Mouse (Mus musculus) embryonic facial prominence, embryonic 12.5 days (tissue): ENCODE measurements around the gene Mmp20. TPM values are rescaled to one million over a fixed set of nuclear protein-coding genes. Genes with fewer than 3 reads are reported as not detected.

Experiments
- ATAC-seq: fragments of 200-750 bp; cut with Nextera tagmentation; 2 replicates; pipeline ENCODE4 v1.8.0; 2017; ENCODE audit not compliant: insufficient number of reproducible peaks, insufficient read depth, low FRiP score, low TSS enrichment
- H3K27ac ChIP-seq: fragments of 300-500 bp; sonication (generic); 2 replicates; pipeline ENCODE4 v1.5.1; 2016; ENCODE audit warnings: mild to moderate bottlenecking
- H3K27me3 ChIP-seq: fragments of 300-500 bp; sonication (generic); 2 replicates; pipeline ENCODE4 v1.6.1; 2016; ENCODE audit warnings: mild to moderate bottlenecking, moderate library complexity
- H3K36me3 ChIP-seq: fragments of 300-500 bp; sonication (generic); 2 replicates; pipeline ENCODE4 v1.6.1; 2016; ENCODE audit warnings: mild to moderate bottlenecking
- H3K4me1 ChIP-seq: fragments of 300-500 bp; sonication (generic); 2 replicates; pipeline ENCODE4 v1.6.1; 2016
- H3K4me2 ChIP-seq: fragments of 300-500 bp; sonication (generic); replicated peaks from 2 replicates; pipeline ENCODE4 v1.6.1; 2016; ENCODE audit warnings: mild to moderate bottlenecking, moderate library complexity
- H3K4me3 ChIP-seq: fragments of 300-500 bp; sonication (generic); 2 replicates; pipeline ENCODE4 v1.5.1; 2016; ENCODE audit warnings: mild to moderate bottlenecking
- H3K9ac ChIP-seq: fragments of 300-500 bp; sonication (generic); 2 replicates; pipeline ENCODE4 v1.6.1; 2016; ENCODE audit warnings: mild to moderate bottlenecking, moderate library complexity
- H3K9me3 ChIP-seq: fragments of 300-500 bp; sonication (generic); 2 replicates; pipeline ENCODE4 v1.6.1; 2016; ENCODE audit warnings: mild to moderate bottlenecking, moderate library complexity
- WGBS: fragments of 180-500 bp; shearing (Covaris S2); methylation state at CpG from one replicate; pipeline ENCODE4 v1.1.7; 2016; 5-methylcytosine and 5-hydroxymethylcytosine counted together
- polyA plus RNA-seq: library from polyadenylated mRNA; unstranded; fragments of >200 nt; fragmentation: Nextera tagmentation; extraction: Ambion mirVana; gene quantifications from 2 replicates; pipeline ENCODE4 v1.2.1, GENCODE M21; 2016

Gene Mmp20
- polyA plus RNA-seq, 1 experiment from 2014 or later = not detected

- Histone ChIP-seq H3K4me3 (no peak overlapping the region), H3K9me3 (no peaks in the 10 kb centered on the region), H3K27me3 (no peaks in the 10 kb centered on the region), H3K4me1 (no peaks in the 10 kb centered on the region), H3K4me2 (no peak overlapping the region), H3K36me3 (no peaks in the 10 kb centered on the region), H3K27ac (no peak overlapping the region), H3K9ac (no peak overlapping the region)
- 53% methylated on average over 3 of the region's 3 CpGs for WGBS
- ATAC-seq = no peak
These were observed 67.6 kb downstream of the Mmp20 start for GRCm38 (mm10) chr9:7695646-7696045.

- Histone ChIP-seq H3K4me1 (no peaks in the 10 kb centered on the region), H3K9ac (no peak overlapping the region), H3K36me3 (no peaks in the 10 kb centered on the region), H3K27ac (no peak overlapping the region), H3K4me2 (no peak overlapping the region), H3K27me3 (no peaks in the 10 kb centered on the region), H3K9me3 (no peaks in the 10 kb centered on the region), H3K4me3 (no peak overlapping the region)
- ATAC-seq = no peak
- 62% methylated on average over 6 of the region's 6 CpGs for WGBS
These were observed 80.7 kb downstream of the Mmp20 start for GRCm38 (mm10) chr9:7708698-7709097.

- no peaks in the 10 kb centered on the region for H3K27me3 ChIP-seq
- no peak overlapping the region for H3K9ac ChIP-seq
- H3K4me3 ChIP-seq = no peak overlapping the region
- no peaks in the 10 kb centered on the region for H3K9me3 ChIP-seq
- 79% methylated on average over 4 of the region's 4 CpGs for whole genome bisulfite sequencing
- no peaks in the 10 kb centered on the region for H3K4me1 ChIP-seq
- no peak overlapping the region for H3K4me2 ChIP-seq
- no peak for ATAC-seq
- H3K27ac ChIP-seq = no peak overlapping the region
- no peaks in the 10 kb centered on the region for H3K36me3 ChIP-seq
These were observed 83.2 kb downstream of the Mmp20 start for GRCm38 (mm10) chr9:7711196-7711595.

- H3K36me3 ChIP-seq = no peaks in the 10 kb centered on the region
- H3K9me3 ChIP-seq = no peaks in the 10 kb centered on the region
- H3K27me3 ChIP-seq = no peaks in the 10 kb centered on the region
- H3K27ac ChIP-seq = no peak overlapping the region
- 42% methylated on average over 4 of the region's 4 CpGs for WGBS
- ATAC-seq = no peak
- H3K4me3 ChIP-seq = no peak overlapping the region
- no peak overlapping the region for H3K4me2 ChIP-seq
- no peaks in the 10 kb centered on the region for H3K4me1 ChIP-seq
- H3K9ac ChIP-seq = no peak overlapping the region
These were observed 86.3 kb downstream of the Mmp20 start for GRCm38 (mm10) chr9:7714062-7714907.

GRCm38 (mm10) chr9:7714908-7715175 lies 86.8 kb downstream of the Mmp20 start:
- H3K36me3 ChIP-seq = no peaks in the 10 kb centered on the region
- 92% methylated on average over 2 of the region's 2 CpGs for WGBS
- H3K27ac ChIP-seq = no peak overlapping the region
- H3K9ac ChIP-seq = no peak overlapping the region
- no peak overlapping the region for H3K4me2 ChIP-seq
- ATAC-seq = no peak
- H3K4me3 ChIP-seq = no peak overlapping the region
- H3K27me3 ChIP-seq = no peaks in the 10 kb centered on the region
- no peaks in the 10 kb centered on the region for H3K9me3 ChIP-seq
- H3K4me1 ChIP-seq = no peaks in the 10 kb centered on the region

- no peaks in the 10 kb centered on the region for H3K4me1 ChIP-seq
- WGBS = 79% methylated on average over 1 of the region's 1 CpGs
- H3K4me2 ChIP-seq = no peak overlapping the region
- no peaks in the 10 kb centered on the region for H3K36me3 ChIP-seq
- H3K27me3 ChIP-seq = no peaks in the 10 kb centered on the region
- no peak overlapping the region for H3K9ac ChIP-seq
- H3K27ac ChIP-seq = no peak overlapping the region
- H3K4me3 ChIP-seq = no peak overlapping the region
- ATAC-seq = no peak
- no peaks in the 10 kb centered on the region for H3K9me3 ChIP-seq
These were observed 93.5 kb downstream of the Mmp20 start for GRCm38 (mm10) chr9:7721543-7721942.

Other genes with a start within 250 kb of the Mmp20 start
- not detected in 2 replicates for gene Mmp1b, start 240.2 kb upstream of the Mmp20 start, polyA plus RNA-seq
- not detected in 2 replicates for gene Mmp3, start 182.4 kb upstream of the Mmp20 start, polyA plus RNA-seq
- gene Mmp10, start 125.9 kb upstream of the Mmp20 start, polyA plus RNA-seq = not detected in 2 replicates
- gene Mmp8, start 69.8 kb upstream of the Mmp20 start, polyA plus RNA-seq = 0.24 and 0.55 TPM in 2 replicates
- not detected in 2 replicates for gene Mmp27, start 56.8 kb upstream of the Mmp20 start, polyA plus RNA-seq
- not detected in 2 replicates for gene Mmp7, start 63.9 kb downstream of the Mmp20 start, polyA plus RNA-seq
- 67.1 and 79.7 TPM in 2 replicates for gene Tmem123, start 135.8 kb downstream of the Mmp20 start, polyA plus RNA-seq
- 43.2 and 47.1 TPM in 2 replicates for gene Birc2, start 208.8 kb downstream of the Mmp20 start, polyA plus RNA-seq
- gene Birc3, start 245.0 kb downstream of the Mmp20 start, polyA plus RNA-seq = 8.7 and 8.8 TPM in 2 replicates